Mouse (Mus musculus): ENCODE measurements around the gene Gm16513.
"Not testable (repeated sequence)": the region's sequence is repeated elsewhere in the genome, so short reads cannot be mapped to it uniquely, and the experiment has no call there.

The Gm16513 gene

GRCm38 (mm10) chr5:95182324-95182723 is at the start of gene Gm16513:
Gm16513 (plus strand) TSS chr5:95182624.
- in situ Hi-C loops (cut with MboI; ENCODE audit: unreplicated experiment in 2 of 2), result not testable (repeated sequence)

Measured in v-Abl transformed pro-B cells (cell line).